Mouse (Mus musculus) lung, postnatal 25 days (tissue): Measurements from ENCODE around the gene Gm49394.

Experiments
- DNase-seq: peaks from one replicate; pipeline ENCODE4 v3.0.0; 2022; ENCODE audit warnings: low spot score

The Gm49394 gene

DNA sequence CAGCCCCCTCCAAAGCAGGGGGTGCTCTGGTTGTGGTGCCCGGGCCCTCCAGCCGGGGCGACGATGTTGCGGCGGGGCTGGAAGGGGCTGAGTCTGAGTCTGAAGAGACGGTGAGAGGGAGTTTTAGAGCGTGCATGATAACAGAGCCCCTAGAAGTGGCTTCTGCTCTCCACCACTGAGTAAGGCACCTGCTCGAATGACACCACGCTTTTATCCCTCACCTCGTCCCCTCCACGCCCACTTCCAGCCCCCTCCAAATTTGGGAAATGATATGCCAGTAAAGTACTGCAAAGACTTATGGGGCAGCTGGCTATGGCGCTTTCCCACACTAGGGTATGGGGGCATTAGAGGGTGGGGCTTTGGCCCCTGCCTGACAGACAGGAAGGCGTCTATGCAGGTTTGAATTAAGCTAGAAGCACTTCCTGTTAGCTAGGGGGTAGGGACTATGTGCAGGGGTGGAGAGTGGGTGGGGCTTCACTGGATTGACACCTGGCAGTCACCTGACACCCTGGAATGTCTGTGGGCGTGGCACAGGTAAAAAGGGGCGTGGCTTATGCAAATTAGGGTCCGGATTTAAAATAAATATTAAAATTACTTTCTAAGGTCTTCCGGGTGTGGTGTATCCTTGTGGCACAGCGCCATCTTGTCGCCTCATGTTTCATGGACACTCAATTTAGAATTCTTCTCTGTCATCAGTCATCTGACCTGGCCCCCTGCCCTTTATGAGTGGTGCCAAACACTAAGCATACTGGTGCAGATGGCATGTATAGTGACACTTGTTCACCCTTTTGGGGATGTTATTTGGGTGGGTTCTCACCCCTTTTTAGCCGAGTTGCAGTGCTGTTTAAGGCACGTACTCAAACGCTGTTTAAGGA is at the start of gene Gm49394:
Gm49394 (minus strand) TSS at position 192 of the 875 bp plus-strand sequence.
- DNase-seq = no peak

DNA sequence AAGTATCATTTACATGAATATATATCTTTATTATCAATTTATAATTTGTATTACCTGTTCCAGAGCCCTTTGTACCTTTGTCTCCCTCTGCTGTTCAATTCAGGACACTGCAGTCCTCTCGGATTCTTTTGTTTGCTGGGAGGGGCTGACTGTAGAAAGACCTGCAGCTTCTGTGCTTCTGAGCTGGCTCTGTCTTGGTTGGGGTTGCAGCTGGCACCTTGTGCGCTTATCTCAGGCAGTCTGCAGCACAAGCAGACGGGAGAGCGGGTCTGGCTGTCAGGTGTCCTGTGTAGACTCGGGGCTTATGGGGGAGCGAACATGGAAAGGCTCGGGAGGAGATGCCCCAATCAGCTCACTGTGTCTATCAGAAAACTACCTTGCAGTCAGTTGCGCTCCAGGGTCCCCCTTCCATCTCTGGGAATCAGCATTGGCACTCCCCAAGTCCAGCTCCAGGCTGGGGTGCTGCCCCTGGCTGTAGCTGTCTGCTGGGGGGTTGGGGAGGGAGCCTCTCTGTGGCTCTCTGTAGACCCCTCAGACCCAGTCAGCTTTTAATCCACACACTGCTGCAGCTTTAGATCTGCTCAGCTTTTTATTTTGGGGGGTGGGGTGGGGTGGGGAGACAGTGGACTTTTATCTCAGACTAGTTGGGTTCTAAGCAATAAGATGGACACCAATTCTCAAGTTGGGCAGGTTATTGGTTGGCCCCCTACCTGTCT is 45.2 kb upstream of the Gm49394 start:
- peak; percentile 31 for DNase-seq

- peak; percentile 20 for DNase-seq
These were observed 37.1 kb upstream of the Gm49394 start for GRCm38 (mm10) chr7:142706873-142707272.

GRCm38 (mm10) chr7:142699334-142699860 is 29.7 kb upstream of the Gm49394 start:
- DNase-seq = no peak

GRCm38 (mm10) chr7:142678611-142679010 is 8.9 kb upstream of the Gm49394 start:
- no peak for DNase-seq

DNA sequence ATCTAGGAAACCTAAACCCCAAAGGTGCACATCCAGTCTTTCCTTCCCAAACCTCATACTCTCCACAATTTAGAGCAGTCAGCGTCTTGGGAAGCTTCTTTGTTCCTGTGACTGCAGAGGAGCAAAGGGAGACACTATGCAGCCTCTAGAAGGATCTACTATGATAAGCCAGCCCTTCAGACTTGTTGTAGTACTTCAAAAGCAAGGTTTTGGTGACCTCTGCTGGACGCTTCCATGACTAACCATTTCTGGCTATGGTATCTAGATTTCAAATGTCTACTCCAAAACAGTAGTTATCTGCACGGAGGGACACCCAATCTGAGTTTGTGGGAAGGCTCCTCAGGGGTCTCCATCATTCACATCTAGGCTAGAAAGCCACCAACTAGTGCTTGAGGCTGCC is 5.9 kb upstream of the Gm49394 start:
- peak; percentile 20 for DNase-seq

GRCm38 (mm10) chr7:142675141-142675540 is 5.4 kb upstream of the Gm49394 start:
- no peak for DNase-seq

- DNase-seq = peak; percentile 24
These were observed 2.4 kb upstream of the Gm49394 start for GRCm38 (mm10) chr7:142672120-142672519.

DNA sequence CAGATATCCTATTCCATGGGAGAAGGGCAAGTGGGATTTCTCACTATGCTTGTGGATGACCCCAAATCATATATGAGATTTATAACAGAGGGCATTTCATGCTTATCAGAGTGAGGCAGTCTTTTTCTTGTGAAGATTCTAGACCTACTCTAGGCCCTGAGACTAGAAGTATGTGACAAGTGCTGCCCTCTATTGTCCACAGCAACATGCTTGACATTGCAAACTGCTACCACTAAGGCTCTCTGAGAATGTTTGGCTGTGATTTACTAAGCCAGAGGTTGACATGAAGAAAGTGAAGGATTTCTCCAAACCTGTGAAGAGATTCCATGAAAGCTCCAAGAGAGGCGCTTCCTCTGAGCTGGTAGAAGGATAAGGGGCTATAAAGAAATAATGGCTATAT is 1.3 kb upstream of the Gm49394 start:
- DNase-seq = no peak

GRCm38 (mm10) chr7:142668328-142668727 is 1.4 kb downstream of the Gm49394 start:
- DNase-seq = no peak

DNA sequence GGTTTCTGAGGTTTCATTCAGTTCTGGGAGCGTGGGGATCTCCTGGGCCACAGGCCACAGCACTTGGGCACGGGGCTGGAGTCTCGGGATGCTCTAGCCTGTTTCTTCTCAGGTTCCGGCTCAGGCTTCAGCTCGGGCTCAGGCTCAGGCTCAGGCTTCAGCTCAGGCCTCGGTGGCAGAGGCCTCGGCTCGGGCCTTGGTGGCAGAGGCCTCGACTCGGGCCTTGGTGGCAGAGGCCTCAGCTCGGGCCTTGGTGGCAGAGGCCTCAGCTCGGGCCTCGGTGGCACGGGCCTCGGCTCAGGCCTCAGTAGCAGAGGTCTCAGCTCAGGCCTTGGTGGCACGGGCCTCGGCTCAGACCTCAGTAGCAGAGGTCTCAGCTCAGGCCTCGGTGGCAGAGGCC is 2.2 kb downstream of the Gm49394 start:
- no peak for DNase-seq

- no peak for DNase-seq
These were observed 3.1 kb downstream of the Gm49394 start, which contains the start of gene Igf2 for GRCm38 (mm10) chr7:142666659-142667058. TSS of gene Igf2 (minus strand) at chr7:142666816.

DNA sequence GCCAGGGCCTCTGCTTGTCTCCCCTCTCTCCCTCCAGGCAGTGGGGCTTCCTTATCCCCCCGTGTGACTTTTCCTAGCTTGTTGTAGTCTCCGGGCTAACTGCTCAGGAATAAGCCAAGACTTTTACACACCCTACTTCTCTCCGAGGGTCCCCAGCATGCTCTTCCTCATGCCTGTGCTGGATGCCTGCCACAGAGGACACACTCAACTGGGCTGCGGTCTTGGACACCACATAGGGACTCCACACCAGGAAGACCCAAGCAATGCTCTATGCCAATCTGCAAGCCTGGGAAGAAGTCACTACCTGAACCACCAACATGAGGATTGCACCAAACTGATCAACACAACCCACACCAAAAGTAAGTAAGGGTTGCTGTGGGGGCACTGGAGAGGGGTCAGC is 3.6 kb downstream of the Gm49394 start:
- no peak for DNase-seq

DNA sequence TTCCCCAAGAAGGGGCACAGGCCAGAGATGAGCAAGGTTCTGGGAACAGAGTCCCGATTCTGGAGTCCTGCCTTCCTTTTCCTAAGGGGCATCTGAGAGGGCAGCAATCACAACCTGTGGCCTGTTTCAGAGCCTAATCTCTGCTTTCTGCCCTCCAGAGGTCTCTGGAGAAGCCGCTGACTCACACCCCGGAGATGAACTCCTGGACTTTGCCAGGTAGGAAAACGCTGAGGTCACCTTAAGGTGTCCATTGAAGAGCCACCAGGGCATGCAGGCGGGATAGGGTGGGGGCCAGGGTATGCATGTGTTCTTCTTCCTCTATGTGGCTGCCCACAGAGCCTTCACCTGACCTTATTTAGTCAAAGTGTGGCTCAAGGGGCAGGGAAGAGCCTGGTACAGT is 4.4 kb downstream of the Gm49394 start:
- no peak for DNase-seq

DNA sequence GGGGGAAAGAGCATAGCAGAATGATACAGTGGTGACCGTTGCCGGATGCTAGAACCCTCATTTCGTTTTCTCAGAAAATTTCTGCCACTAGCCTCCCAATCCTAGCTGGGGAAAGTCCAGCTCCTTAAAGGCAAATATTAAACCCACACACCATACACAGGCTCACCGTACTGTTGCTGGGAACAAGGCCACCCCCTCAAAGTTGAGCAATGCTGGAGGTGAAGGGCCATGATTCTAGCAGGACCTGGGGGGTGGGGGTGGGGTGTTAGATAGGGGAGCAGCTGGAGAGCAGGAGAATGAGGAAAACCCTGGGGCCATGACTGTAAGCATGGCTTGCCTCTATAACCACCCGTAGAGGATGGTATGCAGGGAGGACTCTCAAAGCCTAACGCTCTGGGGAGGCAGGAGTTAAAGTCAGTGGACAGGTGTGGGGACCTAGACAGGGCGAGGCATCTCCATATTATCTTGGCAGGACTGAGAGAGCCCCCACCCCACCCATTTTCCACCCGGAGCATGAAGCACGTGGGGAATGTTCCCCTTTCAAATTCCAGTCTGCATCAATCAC is 5.2 kb downstream of the Gm49394 start:
- no peak for DNase-seq

GRCm38 (mm10) chr7:142663931-142664421 is 5.8 kb downstream of the Gm49394 start:
- no peak for DNase-seq

DNA sequence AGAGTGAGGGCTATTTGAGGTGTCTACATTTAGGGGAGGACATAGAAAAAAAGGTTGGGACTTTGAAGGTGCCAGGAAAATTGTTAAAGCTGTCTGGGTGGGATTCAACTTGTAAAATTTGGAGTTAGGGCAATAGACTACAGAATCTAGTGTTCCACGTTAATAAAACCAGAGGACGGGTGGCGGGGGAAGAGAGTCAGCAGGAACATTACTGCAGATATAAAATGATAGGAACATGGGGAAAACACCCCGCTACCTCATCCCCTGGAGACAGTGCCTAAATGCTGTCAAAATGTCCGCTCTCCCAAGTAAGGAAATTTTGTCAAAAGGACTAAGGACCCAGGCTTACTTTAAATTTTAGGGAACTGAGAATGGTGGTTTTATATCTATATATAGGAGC is 6.6 kb downstream of the Gm49394 start:
- DNase-seq = no peak

GRCm38 (mm10) chr7:142661811-142662210 is 7.9 kb downstream of the Gm49394 start:
- DNase-seq = no peak

- no peak for DNase-seq
These were observed 8.7 kb downstream of the Gm49394 start for GRCm38 (mm10) chr7:142661046-142661445.

DNA sequence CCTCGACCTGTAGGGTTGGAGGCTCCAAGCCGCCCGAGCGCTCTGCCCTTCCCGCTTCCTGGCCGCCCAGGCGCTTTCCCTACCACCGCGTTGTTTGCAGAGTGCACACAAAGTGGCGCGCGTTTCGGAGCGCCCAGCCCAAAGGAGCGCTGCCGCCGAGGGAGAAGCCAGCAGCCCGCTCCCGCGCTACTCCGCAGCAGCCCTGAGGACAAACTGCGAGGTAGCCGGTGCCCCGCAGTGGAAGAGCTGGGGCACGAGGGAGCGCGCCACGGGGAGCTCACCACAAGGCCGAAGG is 9.1 kb downstream of the Gm49394 start:
- no peak for DNase-seq

GRCm38 (mm10) chr7:142659767-142660650 is 9.7 kb downstream of the Gm49394 start:
- DNase-seq = no peak
